8 mouse cellular contexts compared by ENCODE assay signal in the genomic region with DNA sequence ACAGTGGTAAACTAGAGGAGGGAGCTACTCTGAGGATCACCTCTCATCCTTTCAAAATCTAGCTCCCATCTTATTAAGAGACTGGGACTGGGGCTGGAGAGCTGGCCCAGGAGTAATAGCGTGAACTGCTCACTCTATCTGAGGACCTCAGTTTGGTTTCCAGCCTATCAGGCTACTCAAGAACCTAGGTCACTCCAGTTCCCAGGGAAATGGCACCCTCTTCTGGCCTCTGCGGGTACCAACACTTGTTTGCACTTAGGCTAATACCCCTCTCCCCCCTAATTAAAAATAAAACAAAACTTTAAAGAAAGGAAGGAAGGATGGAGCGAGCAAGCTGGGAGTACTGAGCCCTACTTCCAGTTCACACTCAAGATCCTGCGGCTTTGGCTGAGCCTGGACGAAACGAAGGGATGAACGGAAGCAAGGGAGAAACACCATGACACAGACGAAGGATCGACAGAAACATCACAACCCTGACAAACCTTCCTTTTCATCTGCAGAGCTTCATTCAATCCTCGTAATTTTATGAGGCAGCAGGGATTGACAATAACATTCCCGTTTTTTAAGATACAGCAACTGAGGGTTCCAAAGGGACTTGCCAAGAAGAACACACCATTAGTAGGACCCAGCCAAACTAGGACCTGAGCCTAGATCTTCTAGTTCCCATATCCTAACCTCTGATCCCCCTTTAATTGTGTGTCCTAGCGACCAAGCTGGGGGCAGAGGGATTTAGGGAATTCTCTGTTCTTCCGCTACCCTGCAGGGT. TPM values are rescaled to one million over a fixed set of nuclear protein-coding genes. Genes with fewer than 3 reads are reported as not detected.
A peak's percentile ranks its signal among the peaks of the same experiment; 100 is the strongest.
DNase-seq lines count a peak whose midpoint lies in the region; ATAC-seq and TF ChIP-seq lines count a peak whose summit lies in the region.

No protein-coding gene starts in this region.

- H3K4me1 ChIP-seq in forebrain, embryonic 15.5 days = peaks cover 49% of the 10 kb centered on the region
- peaks cover 37% of the 10 kb centered on the region for H3K4me1 ChIP-seq in limb, embryonic 14.5 days (ENCODE audit: control insufficient read depth, insufficient read depth, low read length)

- H3K36me3 ChIP-seq in forebrain, embryonic 15.5 days = peaks cover 47% of the 10 kb centered on the region
- H3K36me3 ChIP-seq in limb, embryonic 14.5 days (ENCODE audit: control insufficient read depth, insufficient read depth, low read length) = peaks cover 57% of the 10 kb centered on the region

- H3K4me2 ChIP-seq in forebrain, embryonic 15.5 days (replicated peaks) = peak overlapping the region; percentile 99
- peak overlapping the region; percentile 99 for H3K4me2 ChIP-seq in limb, embryonic 14.5 days (replicated peaks; ENCODE audit: low read depth, low read length, severe bottlenecking)

- WGBS in forebrain, embryonic 15.5 days = 59% methylated on average over 13 of the region's 13 CpGs
- WGBS in limb, embryonic 14.5 days = 76% methylated on average over 13 of the region's 13 CpGs

- ATAC-seq in cerebellum, adult (ENCODE audit: insufficient number of reproducible peaks, low FRiP score, low TSS enrichment) = no peak
- no peak for ATAC-seq in forebrain, embryonic 15.5 days (replicated peaks)
- no peak for ATAC-seq in limb, embryonic 14.5 days (ENCODE audit: low FRiP score, low read depth)

- TF ChIP-seq POLR2A in limb, embryonic 14.5 days (IDR thresholded peaks at IDR 0.05; ENCODE audit: borderline replicate concordance, extremely low read depth, insufficient read depth, insufficient read length) = no peak

- H3K9me3 ChIP-seq in forebrain, embryonic 15.5 days = no peaks in the 10 kb centered on the region
- no peaks in the 10 kb centered on the region for H3K9me3 ChIP-seq in limb, embryonic 14.5 days (ENCODE audit: control insufficient read depth, low read length)

- no peaks in the 10 kb centered on the region for H3K27me3 ChIP-seq in forebrain, embryonic 15.5 days
- H3K27me3 ChIP-seq in limb, embryonic 14.5 days (ENCODE audit: control insufficient read depth, insufficient read depth, low read length) = no peaks in the 10 kb centered on the region

- H3K27ac ChIP-seq in forebrain, embryonic 15.5 days (replicated peaks) = peak overlapping the region; percentile 99
- no peak overlapping the region for H3K27ac ChIP-seq in limb, embryonic 14.5 days (replicated peaks; ENCODE audit: low read depth, low read length)

- peak overlapping the region; percentile 75 for H3K9ac ChIP-seq in forebrain, embryonic 15.5 days (replicated peaks)
- peak overlapping the region; percentile 92; the same call in 1 of the 2 replicates for H3K9ac ChIP-seq in limb, embryonic 14.5 days (ENCODE audit: low read depth, low read length, severe bottlenecking)

- peak; percentile 29 to 61 for DNase-seq in cerebellum, postnatal 25 days
- peak; percentile 54 to 57 for DNase-seq in B cell, adult 2 months
- DNase-seq in limb, embryonic 14.5 days (ENCODE audit: low spot score) = no peak
- DNase-seq in retina, embryonic 14.5 days (ENCODE audit: low spot score) = peak; percentile 51
- DNase-seq in left cerebral cortex, adult 18-20 months (ENCODE audit: low spot score in 2 of 2) = no peak
- DNase-seq in cerebellum, adult 9-10 months = no peak

- peak overlapping the region; percentile 65 for H3K4me3 ChIP-seq in forebrain, embryonic 15.5 days
- peak overlapping the region; percentile 84 for H3K4me3 ChIP-seq in limb, embryonic 14.5 days (replicated peaks; ENCODE audit: low read length)

RNA-seq across cellular contexts. Expression of a gene that starts 8.0 kb away (rescaled TPM):
- polyA plus RNA-seq in forebrain, embryonic 15.5 days (2015; fragmentation: Nextera tagmentation; extraction: Ambion mirVana) = 17.8 and 20.1 TPM in 2 replicates
- 61.5 and 76.4 TPM in 2 replicates for polyA plus RNA-seq in limb, embryonic 14.5 days (2012; rRNA removed)
- polyA plus RNA-seq in limb, embryonic 14.5 days (2014; fragmentation: Nextera tagmentation; extraction: Ambion mirVana) = 40.5 and 50.5 TPM in 2 replicates
- total RNA-seq in left cerebral cortex, adult 18-20 months (2021) = 10 to 100 TPM; 26.1 to 33.3 TPM

RNA-seq across cellular contexts. Expression of a gene that starts 8.4 kb away (rescaled TPM):
- polyA plus RNA-seq in forebrain, embryonic 15.5 days (2015; fragmentation: Nextera tagmentation; extraction: Ambion mirVana) = 131 TPM in 2 replicates
- polyA plus RNA-seq in limb, embryonic 14.5 days (2012; rRNA removed) = 412 and 480 TPM in 2 replicates
- 93.8 and 108 TPM in 2 replicates for polyA plus RNA-seq in limb, embryonic 14.5 days (2014; fragmentation: Nextera tagmentation; extraction: Ambion mirVana)
- total RNA-seq in left cerebral cortex, adult 18-20 months (2021) = 100 to 1,000 TPM; 113 to 123 TPM

RNA-seq across cellular contexts. Expression of a gene that starts 33.4 kb away (rescaled TPM):
- 2.9 and 3.4 TPM in 2 replicates for polyA plus RNA-seq in forebrain, embryonic 15.5 days (2015; fragmentation: Nextera tagmentation; extraction: Ambion mirVana)
- polyA plus RNA-seq in limb, embryonic 14.5 days (2012; rRNA removed) = 4.2 and 5.1 TPM in 2 replicates
- polyA plus RNA-seq in limb, embryonic 14.5 days (2014; fragmentation: Nextera tagmentation; extraction: Ambion mirVana) = 5.6 and 6.0 TPM in 2 replicates
- 1 to 10 TPM; 7.8 to 8.4 TPM for total RNA-seq in left cerebral cortex, adult 18-20 months (2021)

RNA-seq across cellular contexts. Expression of a gene that starts 38.4 kb away (rescaled TPM):
- polyA plus RNA-seq in forebrain, embryonic 15.5 days (2015; fragmentation: Nextera tagmentation; extraction: Ambion mirVana) = 22.8 and 24.7 TPM in 2 replicates
- polyA plus RNA-seq in limb, embryonic 14.5 days (2012; rRNA removed) = 13.7 and 15.6 TPM in 2 replicates
- 13.6 and 15.7 TPM in 2 replicates for polyA plus RNA-seq in limb, embryonic 14.5 days (2014; fragmentation: Nextera tagmentation; extraction: Ambion mirVana)
- 10 to 100 TPM; 17.5 to 20.2 TPM for total RNA-seq in left cerebral cortex, adult 18-20 months (2021)

RNA-seq across cellular contexts. Expression of a gene that starts 39.0 kb away (rescaled TPM):
- 77.4 and 86.3 TPM in 2 replicates for polyA plus RNA-seq in forebrain, embryonic 15.5 days (2015; fragmentation: Nextera tagmentation; extraction: Ambion mirVana)
- polyA plus RNA-seq in limb, embryonic 14.5 days (2012; rRNA removed) = 40.5 and 64.1 TPM in 2 replicates
- 73.5 and 74.7 TPM in 2 replicates for polyA plus RNA-seq in limb, embryonic 14.5 days (2014; fragmentation: Nextera tagmentation; extraction: Ambion mirVana)
- 10 to 100 TPM; 47.0 to 50.2 TPM for total RNA-seq in left cerebral cortex, adult 18-20 months (2021)

Comparison
In these comparisons a context has a peak if more than half of its experiments do, and no peak if none do; other contexts are left out.
1. DNase-seq: peak in cerebellum, postnatal 25 days (2 of 2), B cell, adult 2 months (2 of 2) and retina, embryonic 14.5 days (single experiment); none in limb, embryonic 14.5 days (single experiment), left cerebral cortex, adult 18-20 months (0 of 2) and cerebellum, adult 9-10 months (single experiment).